In genomic region chr10:93335828-93336461, GRCm38 (mm10) we compare ENCODE assay signal across 10 mouse cellular contexts. TPM values are rescaled to one million over a fixed set of nuclear protein-coding genes. Genes with fewer than 3 reads are reported as not detected.
DNase-seq lines count a peak whose midpoint lies in the region; ATAC-seq and TF ChIP-seq lines count a peak whose summit lies in the region.
"Had no signal": no experiment of that assay in that cellular context is flagged by ENCODE, and none has a peak within 500 bp of the region (broad histone marks: within the 10 kb centered on the region; RNA-seq: fewer than 3 reads in every experiment).

No protein-coding gene starts in this region.

- no peak overlapping the region for H3K9ac ChIP-seq in heart, embryonic 12.5 days
- H3K9ac ChIP-seq: hindbrain, embryonic 15.5 days had no signal

- no peak for TF ChIP-seq POLR2A in thymus, adult 2 months (IDR thresholded peaks at IDR 0.05; ENCODE audit: control insufficient read depth, extremely low read depth, insufficient read depth, low read length, poor library complexity)

- peak; percentile 81 for ATAC-seq in heart, embryonic 12.5 days (ENCODE audit: insufficient number of reproducible peaks, low FRiP score)
- ATAC-seq: Patski had no signal

- H3K4me3 ChIP-seq in thymus, adult 2 months (ENCODE audit: control insufficient read depth, insufficient read depth, low read length), result no peak overlapping the region
- no peak overlapping the region for H3K4me3 ChIP-seq in heart, embryonic 12.5 days
- peak overlapping the region; percentile 83 for H3K4me3 ChIP-seq in megakaryocyte, embryonic 14.5 days (replicated peaks)
- H3K4me3 ChIP-seq: hindbrain, embryonic 15.5 days had no signal

- TF ChIP-seq CTCF in thymus, adult 2 months (IDR thresholded peaks at IDR 0.05; ENCODE audit: borderline replicate concordance, control insufficient read depth, extremely low read depth, insufficient read depth, low read length, poor library complexity), result no peak

- no peak overlapping the region for H3K27ac ChIP-seq in thymus, adult 2 months (ENCODE audit: control insufficient read depth, insufficient read depth, low read length)
- peak overlapping the region; percentile 76 for H3K27ac ChIP-seq in heart, embryonic 12.5 days (ENCODE audit: poor library complexity, severe bottlenecking)
- H3K27ac ChIP-seq: hindbrain, embryonic 15.5 days had no signal

- no peak overlapping the region; the same call in 1 of the 2 replicates for H3K4me2 ChIP-seq in heart, embryonic 12.5 days
- H3K4me2 ChIP-seq: hindbrain, embryonic 15.5 days had no signal

- 23% methylated on average over 16 of the region's 16 CpGs for WGBS in thymus, adult 2 months
- 55% methylated on average over 16 of the region's 16 CpGs for WGBS in heart, embryonic 12.5 days

- peaks cover 14% of the 10 kb centered on the region for H3K4me1 ChIP-seq in thymus, adult 2 months (replicated peaks; ENCODE audit: control insufficient read depth, insufficient read depth, low read length)
- peaks cover 28% of the 10 kb centered on the region for H3K4me1 ChIP-seq in heart, embryonic 12.5 days (replicated peaks)
- H3K4me1 ChIP-seq in megakaryocyte, embryonic 14.5 days, result peaks cover 42% of the 10 kb centered on the region
- H3K4me1 ChIP-seq: hindbrain, embryonic 15.5 days had no signal

- peak; percentile 21 for DNase-seq in thymus, adult 2 months
- DNase-seq in thymus, adult 18-20 months, result no peak
- DNase-seq in kidney, postnatal 25 days, result peak; percentile 64 to 90
- DNase-seq in frontal cortex, adult 2 months (ENCODE audit: extremely low spot score in 1 of 2, low spot score in 1 of 2), result no peak
- no peak for DNase-seq in testis, postnatal 10 days (ENCODE audit: low spot score)
- DNase-seq in retina, postnatal 1 day, result no peak

- no peaks in the 10 kb centered on the region for H3K27me3 ChIP-seq in thymus, adult 2 months (ENCODE audit: control insufficient read depth, insufficient read depth, low read length)
- no peaks in the 10 kb centered on the region for H3K27me3 ChIP-seq in heart, embryonic 12.5 days (replicated peaks)
- H3K27me3 ChIP-seq in megakaryocyte, embryonic 14.5 days (replicated peaks), result no peaks in the 10 kb centered on the region
- H3K27me3 ChIP-seq: hindbrain, embryonic 15.5 days; Patski had no signal

- H3K36me3 ChIP-seq in thymus, adult 2 months (ENCODE audit: control insufficient read depth, insufficient read depth, low read length), result no peaks in the 10 kb centered on the region
- no peaks in the 10 kb centered on the region for H3K36me3 ChIP-seq in heart, embryonic 12.5 days
- H3K36me3 ChIP-seq in megakaryocyte, embryonic 14.5 days (replicated peaks; ENCODE audit: low read length), result no peaks in the 10 kb centered on the region
- H3K36me3 ChIP-seq: hindbrain, embryonic 15.5 days had no signal

- peaks cover 7% of the 10 kb centered on the region for H3K9me3 ChIP-seq in heart, embryonic 12.5 days (replicated peaks)
- 0 out of 2 replicates have a peak, but pooled peaks cover 3% of the 10 kb centered on the region for H3K9me3 ChIP-seq in megakaryocyte, embryonic 14.5 days
- H3K9me3 ChIP-seq: hindbrain, embryonic 15.5 days had no signal

RNA-seq across cellular contexts. Expression of gene Elk3, which starts 25.0 kb away (rescaled TPM):
- 47.2 and 62.7 TPM in 2 replicates for polyA plus RNA-seq in thymus, adult 2 months (2012; rRNA removed)
- 36.8 and 41.0 TPM in 2 replicates for polyA plus RNA-seq in heart, embryonic 12.5 days (2016; fragmentation: Nextera tagmentation; extraction: Ambion mirVana)
- polyA plus RNA-seq in megakaryocyte, embryonic 14.5 days (2012; ENCODE audit: insufficient read depth, low replicate concordance), result 6.0 and 12.6 TPM in 2 replicates
- polyA plus RNA-seq in frontal cortex, adult 2 months (2012; rRNA removed), result 8.0 and 8.4 TPM in 2 replicates

Comparison
In these comparisons a context has a peak if more than half of its experiments do, and no peak if none do; other contexts are left out.
1. DNase-seq: peak in thymus, adult 2 months (single experiment) and kidney, postnatal 25 days (2 of 2); none in thymus, adult 18-20 months (0 of 2), frontal cortex, adult 2 months (0 of 2), testis, postnatal 10 days (single experiment) and retina, postnatal 1 day (single experiment).